Mouse (Mus musculus) testis, adult 2 months (tissue): ENCODE measurements around the gene Cxcl9.

Source experiments
- CTCF ChIP-seq: fragments of 200-500 bp; IDR thresholded peaks from 2 replicates; pipeline ENCODE4 v1.5.1; 2012; ENCODE audit warnings: low read depth, mild to moderate bottlenecking, inconsistent platforms, low read length, moderate library complexity; ENCODE audit not compliant: control insufficient read depth, insufficient read depth, insufficient replicate concordance
- POLR2A ChIP-seq: fragments of 200-500 bp; IDR thresholded peaks from 2 replicates; pipeline ENCODE4 v1.6.1; 2012; ENCODE audit warnings: low read depth, mild to moderate bottlenecking, inconsistent platforms, low read length, moderate library complexity; ENCODE audit not compliant: control insufficient read depth

GRCm38 (mm10) chr5:92331122-92331521, 3.2 kb upstream of the Cxcl9 start:
- TF ChIP-seq POLR2A (no peak), CTCF (no peak)
